Mouse (Mus musculus) C2C12 (cell line): ENCODE measurements around the gene Zfp579. TPM values are rescaled to one million over a fixed set of nuclear protein-coding genes. Genes with fewer than 3 reads are reported as not detected.
"Not testable (repeated sequence)": the region's sequence is repeated elsewhere in the genome, so short reads cannot be mapped to it uniquely, and the experiment has no call there.

Experiments
- H3K27me3 ChIP-seq: one replicate; pipeline ENCODE4 v1.6.1; 2011; ENCODE audit not compliant: control insufficient read depth, insufficient read depth, insufficient read length
- H3K36me3 ChIP-seq: one replicate; pipeline ENCODE4 v1.6.1; 2011; ENCODE audit not compliant: control insufficient read depth, insufficient read depth
- H3K4me3 ChIP-seq: one replicate; pipeline ENCODE4 v1.5.1; 2011; ENCODE audit warnings: mild to moderate bottlenecking, control low read depth; ENCODE audit not compliant: poor library complexity, insufficient read depth, severe bottlenecking
- H3K79me2 ChIP-seq: one replicate; pipeline ENCODE4 v1.6.1; 2011; ENCODE audit not compliant: control insufficient read depth, insufficient read depth
- H3K79me3 ChIP-seq: one replicate; pipeline ENCODE4 v1.6.1; 2011; ENCODE audit warnings: low read depth, control low read depth
- H3ac ChIP-seq: one replicate; pipeline ENCODE3; 2011; ENCODE audit warnings: low read depth; ENCODE audit not compliant: control insufficient read depth, insufficient read length
- CEBPB ChIP-seq: IDR thresholded peaks from one replicate; pipeline ENCODE4 v1.6.1; 2011; ENCODE audit warnings: low read depth, mild to moderate bottlenecking, control low read depth, moderate library complexity
- CTCF ChIP-seq: IDR thresholded peaks from one replicate; pipeline ENCODE4 v1.5.1; 2011; ENCODE audit not compliant: control insufficient read depth, insufficient read depth, insufficient read length
- FOSL1 ChIP-seq: IDR thresholded peaks from one replicate; pipeline ENCODE4 v1.8.0; 2011; ENCODE audit warnings: mild to moderate bottlenecking, low read length; ENCODE audit not compliant: poor library complexity, insufficient read depth, severe bottlenecking
- MAX ChIP-seq: IDR thresholded peaks from one replicate; pipeline ENCODE4 v1.6.1; 2011; ENCODE audit warnings: mild to moderate bottlenecking, control low read depth
- MYOD1 ChIP-seq: IDR thresholded peaks from one replicate; pipeline ENCODE4 v1.6.1; 2011; ENCODE audit warnings: low read depth; ENCODE audit not compliant: control insufficient read depth, insufficient read length
- MYOG ChIP-seq: IDR thresholded peaks from one replicate; pipeline ENCODE4 v1.6.1; 2011; ENCODE audit not compliant: control insufficient read depth, insufficient read length; ENCODE audit errors: extremely low read depth
- USF1 ChIP-seq: IDR thresholded peaks from one replicate; pipeline ENCODE4 v1.6.1; 2011; ENCODE audit warnings: low read depth, mild to moderate bottlenecking, control low read depth, moderate library complexity
- polyA plus RNA-seq: library from polyadenylated mRNA; unstranded; fragments of >200 nt; fragmentation: generic; extraction: Trizol; gene quantifications from one replicate; pipeline ENCODE4 v1.2.1, GENCODE M21; 2012; ENCODE audit warnings: missing spikeins

Zfp579 gene
- polyA plus RNA-seq, 1 experiment, result 10.1 TPM

- Histone ChIP-seq H3K79me3 (peaks cover 11% of the 10 kb centered on the region), H3K4me3 (no peak overlapping the region), H3K79me2 (peaks cover 22% of the 10 kb centered on the region), H3ac (no peak overlapping the region), H3K27me3 (no peaks in the 10 kb centered on the region), H3K36me3 (peaks cover 76% of the 10 kb centered on the region)
- no peak for TF ChIP-seq CTCF
- no peak for TF ChIP-seq FOSL1
- no peak for TF ChIP-seq MAX
- no peak for TF ChIP-seq MYOG
- no peak for TF ChIP-seq USF1
- TF ChIP-seq MYOD1, result no peak
- no peak for TF ChIP-seq CEBPB
Measured at GRCm38 (mm10) chr7:5029543-5029942, 33.6 kb upstream of the Zfp579 start.

GRCm38 (mm10) chr7:5021197-5021596 is 25.2 kb upstream of the Zfp579 start:
- Histone ChIP-seq H3K36me3 (peaks cover 48% of the 10 kb centered on the region), H3K79me3 (peaks cover 45% of the 10 kb centered on the region), H3K79me2 (peaks cover 68% of the 10 kb centered on the region), H3K27me3 (no peaks in the 10 kb centered on the region), H3K4me3 (peak overlapping the region; percentile 69), H3ac (peak overlapping the region; percentile 91)
- TF ChIP-seq CEBPB (no peak), USF1 (no peak), MYOG (no peak), CTCF (no peak), MAX (no peak), FOSL1 (no peak), MYOD1 (no peak)

- no peaks in the 10 kb centered on the region for H3K27me3 ChIP-seq
- H3K79me2 ChIP-seq, result peaks cover 63% of the 10 kb centered on the region
- peaks cover 43% of the 10 kb centered on the region for H3K36me3 ChIP-seq
- no peak for TF ChIP-seq USF1
- H3K4me3 ChIP-seq, result peak overlapping the region; percentile 69
- peaks cover 42% of the 10 kb centered on the region for H3K79me3 ChIP-seq
- H3ac ChIP-seq, result peak overlapping the region; percentile 91
Measured at GRCm38 (mm10) chr7:5020685-5021084, 24.7 kb upstream of the Zfp579 start.

GRCm38 (mm10) chr7:5020000-5020681 is 24.2 kb upstream of the Zfp579 start, which contains the start of the genes Zfp865 and Ccdc106:
TSS of gene Zfp865 (plus strand) at chr7:5020376.
TSS of gene Ccdc106 (plus strand) at chr7:5020553.
- H3K79me3 ChIP-seq, result peaks cover 38% of the 10 kb centered on the region
- H3ac ChIP-seq, result peak within 1 kb of the TSS; percentile 91
- peaks cover 57% of the 10 kb centered on the region for H3K79me2 ChIP-seq
- H3K27me3 ChIP-seq, result no peaks in the 10 kb centered on the region
- TF ChIP-seq MAX, result peak; percentile 24
- no peak for TF ChIP-seq MYOG
- no peak for TF ChIP-seq MYOD1
- peak within 1 kb of the TSS; percentile 69 for H3K4me3 ChIP-seq
- peaks cover 38% of the 10 kb centered on the region for H3K36me3 ChIP-seq

- peaks cover 34% of the 10 kb centered on the region for H3K79me3 ChIP-seq
Measured at GRCm38 (mm10) chr7:5019576-5019975, 23.6 kb upstream of the Zfp579 start.

GRCm38 (mm10) chr7:5017931-5018330 is 22.0 kb upstream of the Zfp579 start:
- H3K79me3 ChIP-seq, result peaks cover 27% of the 10 kb centered on the region
- H3K79me2 ChIP-seq, result peaks cover 39% of the 10 kb centered on the region
- H3K4me3 ChIP-seq, result no peak overlapping the region
- TF ChIP-seq CEBPB (no peak), CTCF (no peak), USF1 (no peak), FOSL1 (no peak), MYOD1 (no peak), MAX (no peak), MYOG (no peak)
- no peaks in the 10 kb centered on the region for H3K27me3 ChIP-seq
- peaks cover 22% of the 10 kb centered on the region for H3K36me3 ChIP-seq
- H3ac ChIP-seq, result no peak overlapping the region

More at GRCm38 (mm10) chr7:5019576-5019975, 23.6 kb upstream of the Zfp579 start:
- Histone ChIP-seq H3K36me3 (peaks cover 34% of the 10 kb centered on the region), H3ac (peak overlapping the region; percentile 23), H3K79me2 (peaks cover 52% of the 10 kb centered on the region), H3K4me3 (peak overlapping the region; percentile 29)
- H3K27me3 ChIP-seq, result not testable (repeated sequence)

- TF ChIP-seq MAX, result no peak
- no peak for TF ChIP-seq FOSL1
- TF ChIP-seq CTCF, result no peak
- no peak for TF ChIP-seq MYOD1
- no peak for TF ChIP-seq CEBPB
- no peak for TF ChIP-seq MYOG
- TF ChIP-seq USF1, result no peak
- peaks cover 20% of the 10 kb centered on the region for H3K36me3 ChIP-seq
- H3K27me3 ChIP-seq, result no peaks in the 10 kb centered on the region
- H3K4me3 ChIP-seq, result no peak overlapping the region
- H3ac ChIP-seq, result no peak overlapping the region
- H3K79me2 ChIP-seq, result peaks cover 37% of the 10 kb centered on the region
- H3K79me3 ChIP-seq, result peaks cover 21% of the 10 kb centered on the region
Measured at GRCm38 (mm10) chr7:5017352-5017751, 21.4 kb upstream of the Zfp579 start.
